Comparison of ENCODE assay signal across 8 mouse cellular contexts in the genomic region with DNA sequence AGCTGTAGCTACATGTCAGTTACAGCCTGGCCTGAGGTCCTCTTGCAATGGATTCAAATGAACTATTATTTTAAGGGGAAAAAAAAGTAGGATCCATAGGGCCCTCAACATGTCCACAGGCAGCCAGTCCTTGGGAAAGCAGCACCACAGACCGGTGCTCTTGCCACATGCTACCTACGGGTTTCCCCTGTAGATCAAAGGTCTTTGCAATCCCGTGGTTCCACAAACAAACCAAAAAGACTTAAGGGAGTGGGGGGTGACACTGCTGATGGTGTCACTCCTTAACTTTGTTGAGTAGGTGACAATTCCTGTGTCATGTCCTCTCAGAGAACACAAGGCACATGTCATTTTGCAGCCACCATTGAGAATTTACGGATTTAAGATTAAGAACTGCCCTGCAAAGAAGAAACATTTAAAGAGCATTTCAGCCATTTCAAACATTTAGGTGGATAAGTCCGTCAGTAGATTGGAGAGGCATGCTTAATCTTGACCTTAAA. TPM values are rescaled to one million over a fixed set of nuclear protein-coding genes. Genes with fewer than 3 reads are reported as not detected.
DNase-seq lines count a peak whose midpoint lies in the region; ATAC-seq and TF ChIP-seq lines count a peak whose summit lies in the region.

No protein-coding gene starts in this region.

- no peak for TF ChIP-seq RAD21 in MEL (IDR thresholded peaks at IDR 0.05; ENCODE audit: low read depth, low read length)

- no peak for TF ChIP-seq CTCF in heart, postnatal 0 days (IDR thresholded peaks at IDR 0.05; ENCODE audit: low read depth)
- TF ChIP-seq CTCF in MEL (IDR thresholded peaks at IDR 0.05 in 2 of 3, conservative IDR thresholded peaks at IDR 0.05 in 1 of 3; ENCODE audit: control insufficient read depth in 1 of 3, insufficient read depth in 1 of 3, low read depth in 2 of 3, low read length in 3 of 3, poor library complexity in 1 of 3, severe bottlenecking in 1 of 3) = no peak

- H3K4me1 ChIP-seq in heart, postnatal 0 days (ENCODE audit: control insufficient read depth, insufficient read depth) = peaks cover 8% of the 10 kb centered on the region
- peaks cover 29 to 34% of the 10 kb centered on the region in 2 experiments for H3K4me1 ChIP-seq in MEL (ENCODE audit: control insufficient read depth in 1 of 2, insufficient read depth in 2 of 2, low read length in 2 of 2)
- peaks cover 24% of the 10 kb centered on the region for H3K4me1 ChIP-seq in hindbrain, embryonic 12.5 days
- peaks cover 11% of the 10 kb centered on the region for H3K4me1 ChIP-seq in midbrain, embryonic 14.5 days (ENCODE audit: control insufficient read depth, insufficient read depth, low read length)

- TF ChIP-seq EP300 in heart, postnatal 0 days (IDR thresholded peaks at IDR 0.05; ENCODE audit: low read depth) = no peak
- TF ChIP-seq EP300 in MEL (IDR thresholded peaks at IDR 0.05; ENCODE audit: low read depth in 1 of 2, low read length in 2 of 2) = no peak

- H3K9ac ChIP-seq in heart, postnatal 0 days (replicated peaks; ENCODE audit: low read depth, low read length) = peak overlapping the region; percentile 68
- peak overlapping the region; percentile 66 for H3K9ac ChIP-seq in MEL (ENCODE audit: control insufficient read depth, low read depth, low read length, poor library complexity, severe bottlenecking)
- H3K9ac ChIP-seq in hindbrain, embryonic 12.5 days = peak overlapping the region; percentile 65; the same call in 1 of the 2 replicates
- H3K9ac ChIP-seq in midbrain, embryonic 14.5 days (replicated peaks; ENCODE audit: low read length) = no peak overlapping the region; the same call in 1 of the 2 replicates

- 0 out of 2 replicates have a peak overlapping the region, but pooled peaks have one; percentile 61 for H3K27ac ChIP-seq in heart, postnatal 0 days (ENCODE audit: low read depth)
- H3K27ac ChIP-seq in MEL (ENCODE audit: control insufficient read depth, low read depth, low read length) = peak overlapping the region; percentile 45
- H3K27ac ChIP-seq in hindbrain, embryonic 12.5 days = no peak overlapping the region
- no peak overlapping the region for H3K27ac ChIP-seq in midbrain, embryonic 14.5 days (replicated peaks; ENCODE audit: low read depth, low read length)

- intact Hi-C loops in heart, postnatal 14 days (cut with DNase I) = no loop called here

- peaks cover 5% of the 10 kb centered on the region; the same call in 1 of the 2 replicates for H3K9me3 ChIP-seq in heart, postnatal 0 days (replicated peaks; ENCODE audit: control insufficient read depth, low read length)
- H3K9me3 ChIP-seq in MEL (replicated peaks; ENCODE audit: insufficient read depth, low read length) = no peaks in the 10 kb centered on the region
- H3K9me3 ChIP-seq in hindbrain, embryonic 12.5 days (replicated peaks) = peaks cover 5% of the 10 kb centered on the region; the same call in 1 of the 2 replicates
- no peaks in the 10 kb centered on the region for H3K9me3 ChIP-seq in midbrain, embryonic 14.5 days (ENCODE audit: control insufficient read depth, low read length)

- peaks cover 45% of the 10 kb centered on the region for H3K79me2 ChIP-seq in MEL (ENCODE audit: control insufficient read depth, insufficient read depth, low read length, poor library complexity)

- TF ChIP-seq POLR2A in MEL (IDR thresholded peaks at IDR 0.05; ENCODE audit: control insufficient read depth in 1 of 2, insufficient read depth in 1 of 2, low read depth in 1 of 2, low read length in 2 of 2, poor library complexity in 1 of 2) = no peak

- WGBS in heart, postnatal 0 days = 11% methylated on average over 5 of the region's 5 CpGs
- WGBS in hindbrain, embryonic 12.5 days = 21% methylated on average over 5 of the region's 5 CpGs
- WGBS in midbrain, embryonic 14.5 days = 12% methylated on average over 5 of the region's 5 CpGs

- no peak for ATAC-seq in heart, postnatal 0 days (ENCODE audit: insufficient read depth, low read depth)
- no peak for ATAC-seq in hindbrain, embryonic 12.5 days (ENCODE audit: low FRiP score)
- no peak for ATAC-seq in midbrain, embryonic 14.5 days (ENCODE audit: low FRiP score, low TSS enrichment)

- peak overlapping the region; percentile 87 for H3K4me3 ChIP-seq in heart, postnatal 0 days (ENCODE audit: low read depth, low read length)
- peak overlapping the region; percentile 66 to 99 for H3K4me3 ChIP-seq in MEL (ENCODE audit: control insufficient read depth in 1 of 2, insufficient read depth in 1 of 2, low read depth in 2 of 2, low read length in 2 of 2)
- H3K4me3 ChIP-seq in hindbrain, embryonic 12.5 days = peak overlapping the region; percentile 56
- peak overlapping the region; percentile 60 for H3K4me3 ChIP-seq in midbrain, embryonic 14.5 days (replicated peaks; ENCODE audit: low read depth, low read length)

- H3K4me2 ChIP-seq in heart, postnatal 0 days (ENCODE audit: low read depth, low read length) = peak overlapping the region; percentile 98
- H3K4me2 ChIP-seq in hindbrain, embryonic 12.5 days (replicated peaks) = peak overlapping the region; percentile 79
- H3K4me2 ChIP-seq in midbrain, embryonic 14.5 days (ENCODE audit: low read length) = peak overlapping the region; percentile 80

- no peaks in the 10 kb centered on the region for H3K27me3 ChIP-seq in heart, postnatal 0 days (ENCODE audit: control insufficient read depth, insufficient read depth, low read length)
- H3K27me3 ChIP-seq in MEL (ENCODE audit: control insufficient read depth in 1 of 2, insufficient read depth in 2 of 2, low read length in 2 of 2) = no peaks in the 10 kb centered on the region
- no peaks in the 10 kb centered on the region for H3K27me3 ChIP-seq in hindbrain, embryonic 12.5 days
- H3K27me3 ChIP-seq in midbrain, embryonic 14.5 days (ENCODE audit: control insufficient read depth, insufficient read depth, low read length) = no peaks in the 10 kb centered on the region

- H3K36me3 ChIP-seq in heart, postnatal 0 days (replicated peaks; ENCODE audit: control insufficient read depth, insufficient read depth, low read length) = peaks cover 8% of the 10 kb centered on the region; the same call in 1 of the 2 replicates
- peaks cover 0 to 40% of the 10 kb centered on the region in 2 experiments; a peak in 3 of 4 replicates for H3K36me3 ChIP-seq in MEL (ENCODE audit: control insufficient read depth in 1 of 2, insufficient read depth in 2 of 2, low read length in 2 of 2)
- peaks cover 4% of the 10 kb centered on the region; the same call in 1 of the 2 replicates for H3K36me3 ChIP-seq in hindbrain, embryonic 12.5 days
- H3K36me3 ChIP-seq in midbrain, embryonic 14.5 days (ENCODE audit: control insufficient read depth, insufficient read depth, low read length) = peaks cover 10% of the 10 kb centered on the region

- no peak for DNase-seq in heart, postnatal 0 days (ENCODE audit: low spot score)
- DNase-seq in heart, postnatal 14 days = no peak
- peak; percentile 59 for DNase-seq in MEL (ENCODE audit: low read depth, low spot score)
- no peak for DNase-seq in midbrain, embryonic 14.5 days
- no peak for DNase-seq in urinary bladder, postnatal 36 days (ENCODE audit: low spot score in 2 of 2)
- no peak for DNase-seq in retina, embryonic 14.5 days (ENCODE audit: low spot score)
- no peak for DNase-seq in right cerebral cortex, postnatal 10 days (ENCODE audit: low spot score in 2 of 2)

RNA-seq across cellular contexts. Expression of a gene that starts 1.0 kb away (rescaled TPM):
- 41.5 and 57.2 TPM in 2 replicates for total RNA-seq in heart, postnatal 0 days (2014; rRNA removed; ENCODE audit: low replicate concordance)
- 37.5 and 39.4 TPM in 2 replicates for polyA plus RNA-seq in heart, postnatal 0 days (2015; fragmentation: Nextera tagmentation; extraction: Ambion mirVana)
- total RNA-seq in heart, postnatal 14 days (2021) = 10 to 100 TPM in 1 of 2 experiments, 1 to 10 TPM in 1; 8.8 to 10.3 TPM
- total RNA-seq in MEL (2012; rRNA removed) = 204 and 207 TPM in 2 replicates
- 100 to 1,000 TPM; 166 to 215 TPM for polyA plus RNA-seq in MEL (2012; ENCODE audit: insufficient read depth in 1 of 2, insufficient read length in 2 of 2, low read depth in 1 of 2, low replicate concordance in 2 of 2, missing spikeins in 1 of 2)
- polyA plus RNA-seq in hindbrain, embryonic 12.5 days (2016; fragmentation: Nextera tagmentation; extraction: Ambion mirVana) = 44.2 and 47.3 TPM in 2 replicates
- polyA plus RNA-seq in midbrain, embryonic 14.5 days (2014; fragmentation: Nextera tagmentation; extraction: Ambion mirVana) = 32.0 and 32.8 TPM in 2 replicates

RNA-seq across cellular contexts. Expression of a gene that starts 13.4 kb away (rescaled TPM):
- 90.8 and 148 TPM in 2 replicates for total RNA-seq in heart, postnatal 0 days (2014; rRNA removed; ENCODE audit: low replicate concordance)
- 111 and 114 TPM in 2 replicates for polyA plus RNA-seq in heart, postnatal 0 days (2015; fragmentation: Nextera tagmentation; extraction: Ambion mirVana)
- 10 to 100 TPM; 48.4 to 50.0 TPM for total RNA-seq in heart, postnatal 14 days (2021)
- 153 and 196 TPM in 2 replicates for total RNA-seq in MEL (2012; rRNA removed)
- 100 to 1,000 TPM in 1 of 2 experiments, not detected in 1; 128 TPM for polyA plus RNA-seq in MEL (2012; ENCODE audit: insufficient read depth in 1 of 2, insufficient read length in 2 of 2, low read depth in 1 of 2, low replicate concordance in 2 of 2, missing spikeins in 1 of 2)
- polyA plus RNA-seq in hindbrain, embryonic 12.5 days (2016; fragmentation: Nextera tagmentation; extraction: Ambion mirVana) = 108 and 127 TPM in 2 replicates
- 133 and 135 TPM in 2 replicates for polyA plus RNA-seq in midbrain, embryonic 14.5 days (2014; fragmentation: Nextera tagmentation; extraction: Ambion mirVana)

RNA-seq across cellular contexts. Expression of a gene that starts 13.4 kb away (rescaled TPM):
- 49.7 and 52.1 TPM in 2 replicates for total RNA-seq in heart, postnatal 0 days (2014; rRNA removed; ENCODE audit: low replicate concordance)
- 48.7 and 50.0 TPM in 2 replicates for polyA plus RNA-seq in heart, postnatal 0 days (2015; fragmentation: Nextera tagmentation; extraction: Ambion mirVana)
- total RNA-seq in heart, postnatal 14 days (2021) = 10 to 100 TPM; 47.7 to 50.7 TPM
- 3.9 and 4.7 TPM in 2 replicates for total RNA-seq in MEL (2012; rRNA removed)
- 1 to 10 TPM in 1 of 2 experiments, not detected in 1; 7.4 TPM for polyA plus RNA-seq in MEL (2012; ENCODE audit: insufficient read depth in 1 of 2, insufficient read length in 2 of 2, low read depth in 1 of 2, low replicate concordance in 2 of 2, missing spikeins in 1 of 2)
- 59.8 and 61.4 TPM in 2 replicates for polyA plus RNA-seq in hindbrain, embryonic 12.5 days (2016; fragmentation: Nextera tagmentation; extraction: Ambion mirVana)
- polyA plus RNA-seq in midbrain, embryonic 14.5 days (2014; fragmentation: Nextera tagmentation; extraction: Ambion mirVana) = 51.7 and 58.4 TPM in 2 replicates

RNA-seq across cellular contexts. Expression of a gene that starts 37.5 kb away (rescaled TPM):
- 225 and 247 TPM in 2 replicates for total RNA-seq in heart, postnatal 0 days (2014; rRNA removed; ENCODE audit: low replicate concordance)
- 209 and 214 TPM in 2 replicates for polyA plus RNA-seq in heart, postnatal 0 days (2015; fragmentation: Nextera tagmentation; extraction: Ambion mirVana)
- total RNA-seq in heart, postnatal 14 days (2021) = 100 to 1,000 TPM; 153 to 155 TPM
- 157 and 182 TPM in 2 replicates for total RNA-seq in MEL (2012; rRNA removed)
- polyA plus RNA-seq in MEL (2012; ENCODE audit: insufficient read depth in 1 of 2, insufficient read length in 2 of 2, low read depth in 1 of 2, low replicate concordance in 2 of 2, missing spikeins in 1 of 2) = 100 to 1,000 TPM; 166 to 260 TPM
- 166 and 176 TPM in 2 replicates for polyA plus RNA-seq in hindbrain, embryonic 12.5 days (2016; fragmentation: Nextera tagmentation; extraction: Ambion mirVana)
- 165 and 171 TPM in 2 replicates for polyA plus RNA-seq in midbrain, embryonic 14.5 days (2014; fragmentation: Nextera tagmentation; extraction: Ambion mirVana)

RNA-seq across cellular contexts. Expression of a gene that starts 37.6 kb away (rescaled TPM):
- 13.1 and 29.9 TPM in 2 replicates for total RNA-seq in heart, postnatal 0 days (2014; rRNA removed; ENCODE audit: low replicate concordance)
- 35.0 and 36.4 TPM in 2 replicates for polyA plus RNA-seq in heart, postnatal 0 days (2015; fragmentation: Nextera tagmentation; extraction: Ambion mirVana)
- total RNA-seq in heart, postnatal 14 days (2021) = 10 to 100 TPM; 11.7 to 12.1 TPM
- 51.9 and 57.1 TPM in 2 replicates for total RNA-seq in MEL (2012; rRNA removed)
- 10 to 100 TPM in 1 of 2 experiments, not detected in 1; 36.5 TPM for polyA plus RNA-seq in MEL (2012; ENCODE audit: insufficient read depth in 1 of 2, insufficient read length in 2 of 2, low read depth in 1 of 2, low replicate concordance in 2 of 2, missing spikeins in 1 of 2)
- polyA plus RNA-seq in hindbrain, embryonic 12.5 days (2016; fragmentation: Nextera tagmentation; extraction: Ambion mirVana) = 75.2 and 81.1 TPM in 2 replicates
- 104 and 108 TPM in 2 replicates for polyA plus RNA-seq in midbrain, embryonic 14.5 days (2014; fragmentation: Nextera tagmentation; extraction: Ambion mirVana)

Comparison
In these comparisons a context has a peak if more than half of its experiments do, and no peak if none do; other contexts are left out.
1. H3K27ac ChIP-seq: peak in heart, postnatal 0 days (single experiment) and MEL (single experiment); none in hindbrain, embryonic 12.5 days (single experiment) and midbrain, embryonic 14.5 days (single experiment).
2. Peak in every context shown above with its lines, with median percentiles within 50 percentile points of each other: H3K4me2 ChIP-seq and H3K4me3 ChIP-seq.